Mouse (Mus musculus) liver, embryonic 13.5 days (tissue): ENCODE measurements at regions not wholly inside any gene's neighbourhood (a gene's known extent, or its start where the extent isn't known, plus 50 kb on each side); places are given as distances from the start of the nearest gene placed in this dataset.

Experiments used
- ATAC-seq: fragments of 200-750 bp; cut with Nextera tagmentation; 2 replicates; pipeline ENCODE4 v1.8.0; 2017; ENCODE audit warnings: low read depth, mild to moderate bottlenecking, moderate number of reproducible peaks, moderate library complexity
- DNase-seq: peaks from one replicate; pipeline ENCODE4 v3.0.0; 2022
- H3K27ac ChIP-seq: fragments of 300-500 bp; sonication (generic); 2 replicates; pipeline ENCODE4 v1.5.1; 2015; ENCODE audit warnings: moderate library complexity, mild to moderate bottlenecking, inconsistent platforms
- H3K27me3 ChIP-seq: fragments of 300-500 bp; sonication (generic); 2 replicates; pipeline ENCODE4 v1.6.1; 2015; ENCODE audit warnings: mild to moderate bottlenecking, inconsistent platforms
- H3K36me3 ChIP-seq: fragments of 300-500 bp; sonication (generic); 2 replicates; pipeline ENCODE4 v1.6.1; 2015; ENCODE audit warnings: mild to moderate bottlenecking, inconsistent platforms
- H3K4me1 ChIP-seq: fragments of 300-500 bp; sonication (generic); replicated peaks from 2 replicates; pipeline ENCODE4 v1.6.1; 2015; ENCODE audit warnings: inconsistent platforms
- H3K4me2 ChIP-seq: fragments of 300-500 bp; sonication (generic); 2 replicates; pipeline ENCODE4 v1.6.1; 2015; ENCODE audit warnings: inconsistent platforms, mild to moderate bottlenecking, moderate library complexity
- H3K4me3 ChIP-seq: fragments of 300-500 bp; sonication (generic); replicated peaks from 2 replicates; pipeline ENCODE4 v1.5.1; 2015; ENCODE audit warnings: mild to moderate bottlenecking, inconsistent platforms
- H3K9ac ChIP-seq: fragments of 300-500 bp; sonication (generic); 2 replicates; pipeline ENCODE4 v1.6.1; 2015; ENCODE audit warnings: mild to moderate bottlenecking, inconsistent platforms
- H3K9me3 ChIP-seq: fragments of 300-500 bp; sonication (generic); replicated peaks from 2 replicates; pipeline ENCODE4 v1.6.1; 2016; ENCODE audit warnings: inconsistent platforms
- WGBS: fragments of 180-500 bp; shearing (Covaris S2); methylation state at CpG from one replicate; pipeline ENCODE4 v1.1.7; 2015; ENCODE audit not compliant: insufficient replicate concordance; 5-methylcytosine and 5-hydroxymethylcytosine counted together

- DNase-seq (no peak), ATAC-seq (no peak)
- H3K4me3 ChIP-seq, result no peak overlapping the region
- H3K27ac ChIP-seq, result no peak overlapping the region
- no peak overlapping the region for H3K9ac ChIP-seq
- H3K27me3 ChIP-seq, result no peaks in the 10 kb centered on the region
- no peaks in the 10 kb centered on the region for H3K9me3 ChIP-seq
- no peak overlapping the region for H3K4me2 ChIP-seq
- 40% methylated on average over 3 of the region's 3 CpGs for WGBS
- no peaks in the 10 kb centered on the region for H3K36me3 ChIP-seq
- H3K4me1 ChIP-seq, result no peaks in the 10 kb centered on the region
Measured at GRCm38 (mm10) chr3:52610466-52610865, 342.3 kb downstream of the Foxo1 start.

GRCm38 (mm10) chr3:52608086-52608426, 339.9 kb downstream of the Foxo1 start:
- Histone ChIP-seq H3K9ac (no peak overlapping the region), H3K27me3 (no peaks in the 10 kb centered on the region), H3K36me3 (no peaks in the 10 kb centered on the region), H3K9me3 (no peaks in the 10 kb centered on the region), H3K4me1 (no peaks in the 10 kb centered on the region), H3K27ac (no peak overlapping the region), H3K4me3 (no peak overlapping the region), H3K4me2 (no peak overlapping the region)
- no peak for DNase-seq
- WGBS, result 50% methylated on average over 5 of the region's 5 CpGs
- no peak for ATAC-seq

- no peaks in the 10 kb centered on the region for H3K36me3 ChIP-seq
- H3K27me3 ChIP-seq, result no peaks in the 10 kb centered on the region
- no peak for DNase-seq
- H3K9ac ChIP-seq, result no peak overlapping the region
- no peak overlapping the region for H3K4me3 ChIP-seq
- WGBS, result 68% methylated on average over 12 of the region's 12 CpGs
- no peak overlapping the region for H3K4me2 ChIP-seq
- no peaks in the 10 kb centered on the region for H3K4me1 ChIP-seq
- no peak overlapping the region for H3K27ac ChIP-seq
- ATAC-seq, result no peak
- H3K9me3 ChIP-seq, result no peaks in the 10 kb centered on the region
Measured at GRCm38 (mm10) chr3:52607379-52608085, 339.4 kb downstream of the Foxo1 start.

GRCm38 (mm10) chr3:52605261-52605771, 337.2 kb downstream of the Foxo1 start:
- H3K4me2 ChIP-seq, result no peak overlapping the region
- H3K9ac ChIP-seq, result no peak overlapping the region
- no peak overlapping the region for H3K27ac ChIP-seq
- ATAC-seq, result no peak
- H3K36me3 ChIP-seq, result no peaks in the 10 kb centered on the region
- H3K27me3 ChIP-seq, result no peaks in the 10 kb centered on the region
- H3K4me1 ChIP-seq, result no peaks in the 10 kb centered on the region
- no peaks in the 10 kb centered on the region for H3K9me3 ChIP-seq
- DNase-seq, result no peak
- 62% methylated on average over 6 of the region's 6 CpGs for WGBS
- no peak overlapping the region for H3K4me3 ChIP-seq

- Histone ChIP-seq H3K27me3 (no peaks in the 10 kb centered on the region), H3K4me3 (no peak overlapping the region), H3K9ac (no peak overlapping the region), H3K36me3 (no peaks in the 10 kb centered on the region), H3K9me3 (no peaks in the 10 kb centered on the region), H3K4me2 (no peak overlapping the region), H3K27ac (no peak overlapping the region), H3K4me1 (no peaks in the 10 kb centered on the region)
- ATAC-seq, result no peak
- 58% methylated on average over 8 of the region's 8 CpGs for WGBS
- no peak for DNase-seq
Measured at GRCm38 (mm10) chr3:52603244-52603704, 335.1 kb downstream of the Foxo1 start.

- DNase-seq (no peak), ATAC-seq (no peak)
- H3K9me3 ChIP-seq, result no peaks in the 10 kb centered on the region
- H3K27ac ChIP-seq, result no peak overlapping the region
- H3K36me3 ChIP-seq, result no peaks in the 10 kb centered on the region
- 80% methylated on average over 21 of the region's 21 CpGs for WGBS
- H3K4me1 ChIP-seq, result no peaks in the 10 kb centered on the region
- no peak overlapping the region for H3K9ac ChIP-seq
- no peak overlapping the region for H3K4me3 ChIP-seq
- H3K27me3 ChIP-seq, result no peaks in the 10 kb centered on the region
- H3K4me2 ChIP-seq, result no peak overlapping the region
Measured at GRCm38 (mm10) chr3:52601011-52601745, 333.0 kb downstream of the Foxo1 start.

- Histone ChIP-seq H3K27me3 (no peaks in the 10 kb centered on the region), H3K4me2 (no peak overlapping the region), H3K27ac (no peak overlapping the region), H3K4me1 (no peaks in the 10 kb centered on the region), H3K4me3 (no peak overlapping the region), H3K9me3 (no peaks in the 10 kb centered on the region), H3K36me3 (no peaks in the 10 kb centered on the region), H3K9ac (no peak overlapping the region)
- no peak for ATAC-seq
- WGBS, result 73% methylated on average over 13 of the region's 13 CpGs
- DNase-seq, result no peak
Measured at GRCm38 (mm10) chr3:52600581-52600980, 332.4 kb downstream of the Foxo1 start.

- no peaks in the 10 kb centered on the region for H3K4me1 ChIP-seq
- no peak overlapping the region for H3K27ac ChIP-seq
- H3K9ac ChIP-seq, result no peak overlapping the region
- H3K27me3 ChIP-seq, result no peaks in the 10 kb centered on the region
- no peak overlapping the region for H3K4me2 ChIP-seq
- H3K36me3 ChIP-seq, result no peaks in the 10 kb centered on the region
- no peak overlapping the region for H3K4me3 ChIP-seq
- DNase-seq, result no peak
- ATAC-seq, result no peak
- H3K9me3 ChIP-seq, result no peaks in the 10 kb centered on the region
- 77% methylated on average over 4 of the region's 4 CpGs for WGBS
Measured at GRCm38 (mm10) chr3:52600146-52600545, 332.0 kb downstream of the Foxo1 start.

GRCm38 (mm10) chr3:52586418-52586817, 318.3 kb downstream of the Foxo1 start:
- no peak overlapping the region for H3K4me3 ChIP-seq
- H3K4me2 ChIP-seq, result no peak overlapping the region
- WGBS, result 66% methylated on average over 4 of the region's 4 CpGs
- H3K36me3 ChIP-seq, result no peaks in the 10 kb centered on the region
- no peak for ATAC-seq
- no peak overlapping the region for H3K9ac ChIP-seq
- no peak for DNase-seq
- H3K27ac ChIP-seq, result no peak overlapping the region
- no peaks in the 10 kb centered on the region for H3K9me3 ChIP-seq
- no peaks in the 10 kb centered on the region for H3K27me3 ChIP-seq
- H3K4me1 ChIP-seq, result no peaks in the 10 kb centered on the region

GRCm38 (mm10) chr3:52579917-52580316, 311.8 kb downstream of the Foxo1 start:
- Histone ChIP-seq H3K4me1 (no peaks in the 10 kb centered on the region), H3K9me3 (no peaks in the 10 kb centered on the region), H3K4me3 (no peak overlapping the region), H3K36me3 (no peaks in the 10 kb centered on the region), H3K4me2 (no peak overlapping the region), H3K9ac (no peak overlapping the region), H3K27ac (no peak overlapping the region), H3K27me3 (no peaks in the 10 kb centered on the region)
- DNase-seq (no peak), ATAC-seq (no peak)
- 54% methylated on average over 3 of the region's 3 CpGs for WGBS

GRCm38 (mm10) chr3:52579096-52579495, 311.0 kb downstream of the Foxo1 start:
- Histone ChIP-seq H3K4me3 (no peak overlapping the region), H3K27me3 (no peaks in the 10 kb centered on the region), H3K4me1 (no peaks in the 10 kb centered on the region), H3K27ac (no peak overlapping the region), H3K4me2 (no peak overlapping the region), H3K36me3 (no peaks in the 10 kb centered on the region), H3K9me3 (no peaks in the 10 kb centered on the region), H3K9ac (no peak overlapping the region)
- no peak for DNase-seq
- ATAC-seq, result no peak
- 75% methylated on average over 3 of the region's 3 CpGs for WGBS
